Mouse (Mus musculus): ENCODE results near the gene Pogk.

Gene Pogk

DNA sequence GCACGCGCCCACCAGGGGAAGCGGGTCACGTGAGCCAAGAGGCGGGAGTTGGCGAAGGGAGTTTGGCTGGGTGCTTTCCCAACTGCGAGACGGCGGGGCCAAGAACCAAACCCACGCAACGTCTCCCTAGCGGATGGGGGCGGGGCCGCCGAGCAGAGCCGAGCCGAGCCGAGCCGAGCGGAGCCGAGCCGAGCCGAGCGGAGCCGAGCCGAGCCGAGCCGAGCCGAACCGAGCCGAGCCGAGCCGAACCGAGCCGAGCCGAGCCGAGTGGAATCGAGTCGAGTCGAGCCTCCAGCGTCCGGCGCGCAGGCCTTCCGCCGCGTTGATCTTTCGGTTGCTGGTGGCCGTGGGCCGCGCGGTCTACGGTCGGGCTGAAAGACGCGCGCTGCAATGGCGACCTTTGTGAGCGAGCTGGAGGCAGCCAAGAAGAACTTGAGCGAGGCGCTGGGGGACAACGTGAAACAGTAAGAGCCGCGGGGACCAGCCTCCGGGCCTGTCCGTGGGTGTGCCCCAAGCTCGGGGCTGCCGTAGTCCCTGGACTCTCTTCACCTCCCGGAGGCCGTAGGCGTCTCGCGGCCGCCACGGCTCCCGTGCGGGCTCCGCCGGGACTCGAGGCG is 30.5 kb downstream of the Pogk start, which contains the start of gene Tada1:
Gene Tada1 (plus strand): TSS at position 85 of the 617 bp plus-strand sequence.
- DNase-seq (ENCODE audit: low spot score in 2 of 2): peak; percentile 89 to 91

DNA sequence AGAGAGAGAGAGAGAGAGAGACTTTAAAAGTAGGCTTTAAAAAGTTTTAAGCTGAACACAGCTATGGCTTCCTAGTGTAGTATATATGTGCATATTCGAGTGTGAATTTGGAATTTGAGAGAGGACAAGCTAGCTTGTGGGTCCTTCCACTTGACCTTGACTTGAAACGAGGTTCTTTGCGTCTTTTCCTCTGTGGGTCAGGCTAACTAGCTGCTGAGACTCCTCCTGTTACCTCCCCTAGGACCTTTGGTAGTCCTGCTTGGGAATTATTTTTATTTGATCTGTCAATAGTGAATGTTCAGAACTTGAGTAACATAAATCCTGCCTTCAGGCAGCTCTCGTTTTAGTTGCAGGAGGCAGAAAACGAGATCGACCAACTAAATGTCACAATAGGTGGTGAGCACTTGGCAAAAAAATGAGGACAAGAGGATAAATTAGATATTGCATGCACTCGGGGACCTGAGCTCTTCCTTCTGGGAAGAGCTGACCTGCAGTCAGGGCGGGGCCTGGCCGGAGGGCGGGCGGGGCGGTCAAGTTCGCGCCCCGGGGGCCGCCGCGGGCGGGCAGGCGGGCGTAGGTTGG is 31.1 kb downstream of the Pogk start:
- DNase-seq (ENCODE audit: low spot score in 2 of 2): no peak

- no peak for DNase-seq (ENCODE audit: low spot score in 2 of 2)
Observed at GRCm38 (mm10) chr1:166377171-166377570, 32.5 kb downstream of the Pogk start.

DNA sequence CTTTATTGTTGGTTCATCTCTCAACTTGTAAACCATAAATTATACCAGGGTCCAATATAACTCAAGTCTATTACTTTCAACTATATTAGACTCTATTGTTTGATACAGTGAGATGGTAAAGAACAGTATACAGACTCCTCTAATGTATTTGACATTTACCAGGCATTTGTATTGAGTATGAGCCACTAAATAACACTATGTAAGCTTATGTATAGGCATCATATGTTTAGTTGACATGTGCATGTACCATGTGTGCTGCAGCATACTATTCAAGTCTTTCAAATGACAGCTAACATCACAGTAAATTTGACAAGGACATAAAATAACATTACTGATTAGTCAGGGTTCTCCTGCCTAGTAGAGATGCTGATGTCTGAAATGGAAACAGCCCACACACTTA is 46.5 kb downstream of the Pogk start:
- no peak for DNase-seq (ENCODE audit: low spot score in 2 of 2)

- no peak for DNase-seq (ENCODE audit: low spot score in 2 of 2)
Observed at GRCm38 (mm10) chr1:166362659-166363058, 47.0 kb downstream of the Pogk start.

DNA sequence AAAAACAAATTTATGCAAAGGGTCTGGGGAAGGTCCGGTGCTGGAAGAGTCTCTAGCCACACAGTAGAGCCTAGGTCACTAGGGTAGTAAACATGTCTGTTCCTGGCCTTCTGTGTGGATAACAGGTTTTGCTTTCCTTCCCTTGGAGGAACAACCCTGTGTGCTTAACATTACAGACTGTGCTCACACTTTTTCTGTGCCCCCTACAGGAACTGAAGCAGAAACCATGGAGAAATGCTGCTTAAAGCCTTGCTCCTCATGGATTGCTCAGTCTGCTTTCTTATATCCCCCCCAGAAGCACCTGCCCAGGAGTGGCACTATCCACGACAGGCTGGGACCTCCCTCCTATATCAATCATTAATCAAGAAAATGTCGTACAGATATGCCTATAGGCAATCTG is 47.8 kb downstream of the Pogk start:
- no peak for DNase-seq (ENCODE audit: low spot score in 2 of 2)

GRCm38 (mm10) chr1:166360896-166361295 is 48.8 kb downstream of the Pogk start:
- DNase-seq (ENCODE audit: low spot score in 2 of 2): no peak

DNA sequence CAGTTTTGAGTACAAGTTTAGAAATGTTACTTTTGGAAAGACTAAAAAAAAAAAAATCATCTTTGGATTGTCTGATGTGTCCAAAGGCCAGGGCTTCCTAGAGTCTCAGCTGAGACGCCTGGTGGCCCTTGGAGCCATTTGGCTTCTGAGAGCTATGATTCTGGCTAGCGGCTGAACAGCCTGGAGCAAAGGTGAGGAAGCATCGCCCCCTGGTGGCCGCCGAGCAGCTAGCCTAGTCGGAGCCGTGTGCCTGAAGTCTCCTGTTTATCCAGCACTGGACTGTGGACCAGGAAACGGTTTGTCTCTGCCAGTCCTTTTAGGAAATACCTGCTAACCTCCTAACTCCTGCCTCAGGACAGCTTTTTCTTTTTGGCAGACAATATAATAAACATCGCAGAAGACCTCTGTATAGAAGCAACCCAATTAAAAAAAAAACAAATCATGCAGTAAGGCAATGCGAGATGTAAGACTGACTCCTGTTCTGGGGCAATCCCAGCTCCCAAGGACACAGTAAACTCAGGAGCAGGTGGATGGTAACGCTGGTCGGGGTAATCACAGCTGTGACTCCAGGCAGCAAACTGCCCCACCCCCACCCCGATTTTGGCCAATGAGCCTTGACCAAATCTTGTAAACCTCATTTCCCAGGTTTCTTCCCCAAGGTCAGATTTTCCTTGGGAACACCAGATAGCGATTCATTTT is 49.4 kb downstream of the Pogk start:
- DNase-seq (ENCODE audit: low spot score in 2 of 2): peak; percentile 52 to 66

DNA sequence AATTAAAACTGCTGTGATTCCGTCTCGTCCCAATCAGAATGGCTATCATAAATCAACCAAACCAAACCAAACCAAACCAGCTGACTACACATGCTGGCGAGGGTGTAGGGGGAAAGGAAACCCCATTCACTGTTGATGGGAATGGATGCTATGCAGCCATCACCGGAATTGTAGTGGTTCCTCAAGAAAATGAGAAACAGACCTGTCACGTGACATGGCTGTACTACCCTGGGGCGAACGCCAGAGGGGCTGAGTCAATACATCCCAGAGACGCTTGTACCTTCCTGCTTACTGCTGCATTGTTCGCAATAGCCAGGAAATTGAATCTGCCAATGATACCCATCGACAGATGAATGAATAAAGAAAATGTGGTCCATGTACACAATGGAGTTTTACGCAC is 59.9 kb downstream of the Pogk start:
- no peak for DNase-seq (ENCODE audit: low spot score in 2 of 2)

GRCm38 (mm10) chr1:166349341-166349740 is 60.3 kb downstream of the Pogk start:
- DNase-seq (ENCODE audit: low spot score in 2 of 2): no peak

- no peak for DNase-seq (ENCODE audit: low spot score in 2 of 2)
Observed at GRCm38 (mm10) chr1:166346906-166347305, 62.8 kb downstream of the Pogk start.

DNA sequence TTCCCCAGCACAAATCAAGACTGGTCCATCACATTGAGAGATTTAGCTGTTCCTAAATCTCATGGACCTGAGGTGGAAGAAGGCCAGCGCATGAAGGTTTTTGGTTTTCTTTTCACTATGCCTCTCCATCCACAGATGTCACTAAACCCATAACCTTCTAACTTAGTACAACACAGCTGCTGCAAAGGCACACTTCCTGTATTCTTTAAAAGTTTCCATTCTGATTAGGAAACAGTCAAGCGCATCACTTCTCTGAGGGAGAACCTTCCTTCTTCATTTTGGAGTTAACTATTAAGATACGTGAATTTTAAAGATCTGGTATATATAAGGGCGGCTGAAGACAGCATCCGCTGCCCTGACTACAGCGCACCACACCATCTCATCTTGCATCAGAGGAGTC is 64.1 kb downstream of the Pogk start:
- DNase-seq (ENCODE audit: low spot score in 2 of 2): peak in 1 of 2 experiments; percentile 10

- no peak for DNase-seq (ENCODE audit: low spot score in 2 of 2)
Observed at GRCm38 (mm10) chr1:166344300-166345077, 65.2 kb downstream of the Pogk start.

DNA sequence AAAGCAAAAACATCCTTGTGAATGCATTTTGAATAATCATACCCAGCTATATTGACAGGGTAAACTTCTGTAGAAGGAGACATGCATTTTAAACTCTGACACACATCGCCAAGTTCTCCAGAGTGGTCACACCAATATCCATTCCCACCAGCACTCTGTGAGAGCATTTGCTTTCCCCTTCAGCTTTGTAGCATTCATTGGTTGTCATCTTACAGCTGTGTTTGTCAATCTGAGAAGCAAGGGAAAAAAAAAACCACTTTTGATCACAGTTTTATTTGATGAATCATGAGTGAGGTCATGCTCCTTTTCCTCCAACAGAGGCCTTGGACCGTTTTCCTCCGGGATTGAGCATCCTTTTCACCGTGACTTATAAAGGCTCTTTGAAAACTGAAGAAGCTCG is 66.1 kb downstream of the Pogk start:
- DNase-seq (ENCODE audit: low spot score in 2 of 2): no peak

- no peak for DNase-seq (ENCODE audit: low spot score in 2 of 2)
Observed at GRCm38 (mm10) chr1:166342539-166342938, 67.1 kb downstream of the Pogk start.

DNA sequence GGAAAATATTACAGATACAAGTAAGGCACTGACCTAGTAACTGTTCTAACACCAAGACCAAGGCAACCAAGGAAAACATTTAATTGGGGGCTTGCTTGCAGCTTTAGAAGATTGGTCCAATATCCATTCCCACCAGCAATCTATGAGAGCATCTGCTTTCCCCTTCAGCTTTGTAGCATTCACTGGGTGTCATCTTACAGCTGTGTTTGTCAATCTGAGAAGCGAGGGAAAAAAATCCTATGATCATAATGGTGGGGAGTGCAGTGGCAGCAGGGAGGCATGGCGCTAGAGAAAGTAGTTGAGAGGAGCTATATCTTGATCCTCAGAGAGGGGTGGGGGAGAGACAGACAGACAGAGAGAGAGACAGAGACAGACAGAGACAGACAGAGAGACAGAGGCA is 67.6 kb downstream of the Pogk start:
- no peak for DNase-seq (ENCODE audit: low spot score in 2 of 2)

GRCm38 (mm10) chr1:166339110-166339509 is 70.6 kb downstream of the Pogk start:
- DNase-seq (ENCODE audit: low spot score in 2 of 2): peak; percentile 11 to 14

All from spleen, postnatal 36 days (tissue).